Mouse (Mus musculus): ENCODE results near the gene Mcpt4.

- TF ChIP-seq EP300 (IDR thresholded peaks at IDR 0.05; ENCODE audit: low read depth in 1 of 2, low read length in 2 of 2): no peak
- TF ChIP-seq CTCF (IDR thresholded peaks at IDR 0.05 in 2 of 3, conservative IDR thresholded peaks at IDR 0.05 in 1 of 3; ENCODE audit: control insufficient read depth in 1 of 3, insufficient read depth in 1 of 3, low read depth in 2 of 3, low read length in 3 of 3, poor library complexity in 1 of 3, severe bottlenecking in 1 of 3): no peak
- TF ChIP-seq SMC3 (IDR thresholded peaks at IDR 0.05; ENCODE audit: low read depth, low read length): no peak
- no peak for TF ChIP-seq GATA1 (IDR thresholded peaks at IDR 0.05; ENCODE audit: low read depth, low read length)
- no peak for TF ChIP-seq MXI1 (IDR thresholded peaks at IDR 0.05; ENCODE audit: low read depth, low read length)
- TF ChIP-seq E2F4 (IDR thresholded peaks at IDR 0.05; ENCODE audit: borderline replicate concordance, low read depth, low read length): no peak
- no peak for TF ChIP-seq ETS1 (IDR thresholded peaks at IDR 0.05; ENCODE audit: low read depth, low read length)
- TF ChIP-seq MYB (IDR thresholded peaks at IDR 0.05; ENCODE audit: low read depth, low read length): no peak
- TF ChIP-seq TCF12 (IDR thresholded peaks at IDR 0.05; ENCODE audit: low read depth, low read length): no peak
- no peak for TF ChIP-seq POLR2A (IDR thresholded peaks at IDR 0.05; ENCODE audit: control insufficient read depth in 1 of 2, insufficient read depth in 1 of 2, low read depth in 1 of 2, low read length in 2 of 2, poor library complexity in 1 of 2)
- TF ChIP-seq MAX (IDR thresholded peaks at IDR 0.05; ENCODE audit: low read length): no peak
- no peak for TF ChIP-seq CHD1 (IDR thresholded peaks at IDR 0.05; ENCODE audit: low read depth, low read length)
- TF ChIP-seq ELF1 (IDR thresholded peaks at IDR 0.05; ENCODE audit: low read depth, low read length): no peak
Observed at GRCm38 (mm10) chr14:56082016-56082415, 19.9 kb upstream of the Mcpt4 start.

All from MEL (cell line).